Mouse (Mus musculus) neural tube, embryonic 11.5 days (tissue): ENCODE data around the gene Gse1. TPM values are rescaled to one million over a fixed set of nuclear protein-coding genes. Genes with fewer than 3 reads are reported as not detected.

Source experiments
- ATAC-seq: fragments of 200-750 bp; cut with Nextera tagmentation; 2 replicates; pipeline ENCODE4 v1.8.0; 2017; ENCODE audit warnings: moderate number of reproducible peaks, mild to moderate bottlenecking, moderate TSS enrichment, moderate library complexity; ENCODE audit not compliant: insufficient read depth, low FRiP score, low TSS enrichment
- DNase-seq: peaks from one replicate; pipeline ENCODE4 v3.0.0-alpha.2; 2015; ENCODE audit warnings: low spot score
- H3K27ac ChIP-seq: fragments of 300-500 bp; sonication (generic); 2 replicates; pipeline ENCODE4 v1.5.1; 2014; ENCODE audit warnings: low read depth, mild to moderate bottlenecking, low read length
- H3K27me3 ChIP-seq: fragments of 300-500 bp; sonication (generic); 2 replicates; pipeline ENCODE4 v1.6.1; 2014; ENCODE audit warnings: mild to moderate bottlenecking, low read length, mixed read lengths; ENCODE audit not compliant: control insufficient read depth, insufficient read depth
- H3K36me3 ChIP-seq: fragments of 300-500 bp; sonication (generic); 2 replicates; pipeline ENCODE4 v1.6.1; 2014; ENCODE audit warnings: mild to moderate bottlenecking, low read length, moderate library complexity, mixed read lengths; ENCODE audit not compliant: control insufficient read depth, insufficient read depth
- H3K4me1 ChIP-seq: fragments of 300-500 bp; sonication (generic); 2 replicates; pipeline ENCODE4 v1.6.1; 2014; ENCODE audit warnings: low read length, mixed read lengths; ENCODE audit not compliant: control insufficient read depth, insufficient read depth
- H3K4me2 ChIP-seq: fragments of 300-500 bp; sonication (generic); 2 replicates; pipeline ENCODE4 v1.6.1; 2014; ENCODE audit warnings: low read depth, mild to moderate bottlenecking, moderate library complexity
- H3K4me3 ChIP-seq: fragments of 300-500 bp; sonication (generic); 2 replicates; pipeline ENCODE4 v1.5.1; 2014; ENCODE audit warnings: low read depth, low read length
- H3K9ac ChIP-seq: fragments of 300-500 bp; sonication (generic); 2 replicates; pipeline ENCODE4 v1.6.1; 2014; ENCODE audit warnings: mild to moderate bottlenecking, low read length
- H3K9me3 ChIP-seq: fragments of 300-500 bp; sonication (generic); 2 replicates; pipeline ENCODE4 v1.6.1; 2016; ENCODE audit warnings: low read length; ENCODE audit not compliant: control insufficient read depth
- WGBS: fragments of 180-500 bp; shearing (Covaris S2); extraction: QIAGEN DNeasy Blood & Tissue Kit; methylation state at CpG from one replicate; pipeline ENCODE4 v1.1.7; 2014; 5-methylcytosine and 5-hydroxymethylcytosine counted together
- polyA plus RNA-seq: library from polyadenylated mRNA; unstranded; fragments of >200 nt; fragmentation: Nextera tagmentation; extraction: Ambion mirVana; gene quantifications from 2 replicates; pipeline ENCODE4 v1.2.1, GENCODE M21; 2014

The Gse1 gene
- polyA plus RNA-seq, 1 experiment from 2014 or later, result 33.5 TPM

- H3K9me3 ChIP-seq, result no peaks in the 10 kb centered on the region
- no peaks in the 10 kb centered on the region for H3K27me3 ChIP-seq
These were observed 108.8 kb downstream of the Gse1 start for GRCm38 (mm10) chr8:120336909-120337555.

GRCm38 (mm10) chr8:120337627-120338026 lies 109.4 kb downstream of the Gse1 start:
- Histone ChIP-seq H3K36me3 (no peaks in the 10 kb centered on the region; the same call in 1 of the 2 replicates), H3K4me3 (no peak overlapping the region), H3K4me1 (peaks cover 38% of the 10 kb centered on the region), H3K27me3 (no peaks in the 10 kb centered on the region), H3K27ac (0 out of 2 replicates have a peak overlapping the region, but pooled peaks have one; percentile 20), H3K4me2 (no peak overlapping the region), H3K9ac (no peak overlapping the region), H3K9me3 (no peaks in the 10 kb centered on the region)
- WGBS, result 36% methylated on average over 5 of the region's 5 CpGs
- no peak for ATAC-seq
- no peak for DNase-seq

More at GRCm38 (mm10) chr8:120336909-120337555, 108.8 kb downstream of the Gse1 start:
- DNase-seq (no peak), ATAC-seq (no peak)
- Histone ChIP-seq H3K9ac (no peak overlapping the region; the same call in 1 of the 2 replicates), H3K36me3 (no peaks in the 10 kb centered on the region; the same call in 1 of the 2 replicates), H3K4me3 (no peak overlapping the region), H3K4me2 (no peak overlapping the region), H3K27ac (peak overlapping the region; percentile 94), H3K4me1 (peaks cover 38% of the 10 kb centered on the region)
- WGBS, result 59% methylated on average over 5 of the region's 5 CpGs

GRCm38 (mm10) chr8:120338678-120339077 lies 110.4 kb downstream of the Gse1 start:
- Histone ChIP-seq H3K9me3 (no peaks in the 10 kb centered on the region), H3K4me1 (peaks cover 38% of the 10 kb centered on the region), H3K9ac (no peak overlapping the region), H3K36me3 (no peaks in the 10 kb centered on the region; the same call in 1 of the 2 replicates), H3K4me2 (no peak overlapping the region), H3K27me3 (no peaks in the 10 kb centered on the region), H3K4me3 (no peak overlapping the region), H3K27ac (no peak overlapping the region)
- WGBS, result 95% methylated on average over 7 of the region's 7 CpGs
- ATAC-seq (no peak), DNase-seq (no peak)

GRCm38 (mm10) chr8:120339743-120340142 lies 111.5 kb downstream of the Gse1 start:
- no peak for DNase-seq
- Histone ChIP-seq H3K36me3 (no peaks in the 10 kb centered on the region; the same call in 1 of the 2 replicates), H3K27ac (0 out of 2 replicates have a peak overlapping the region, but pooled peaks have one; percentile 27), H3K4me2 (no peak overlapping the region), H3K4me1 (peaks cover 43% of the 10 kb centered on the region), H3K9me3 (no peaks in the 10 kb centered on the region), H3K27me3 (no peaks in the 10 kb centered on the region), H3K9ac (no peak overlapping the region), H3K4me3 (no peak overlapping the region)
- 67% methylated on average over 7 of the region's 8 CpGs for WGBS
- ATAC-seq, result no peak

GRCm38 (mm10) chr8:120341124-120341523 lies 112.9 kb downstream of the Gse1 start:
- no peaks in the 10 kb centered on the region; the same call in 1 of the 2 replicates for H3K36me3 ChIP-seq
- no peak overlapping the region for H3K27ac ChIP-seq
- ATAC-seq, result no peak
- no peak overlapping the region for H3K4me3 ChIP-seq
- no peaks in the 10 kb centered on the region for H3K9me3 ChIP-seq
- WGBS, result 60% methylated on average over 10 of the region's 10 CpGs
- no peaks in the 10 kb centered on the region for H3K27me3 ChIP-seq
- H3K9ac ChIP-seq, result no peak overlapping the region
- no peak overlapping the region for H3K4me2 ChIP-seq
- H3K4me1 ChIP-seq, result peaks cover 32% of the 10 kb centered on the region
- DNase-seq, result no peak

- no peaks in the 10 kb centered on the region; the same call in 1 of the 2 replicates for H3K36me3 ChIP-seq
- ATAC-seq, result no peak
- H3K27ac ChIP-seq, result no peak overlapping the region
- no peak overlapping the region for H3K4me2 ChIP-seq
- 74% methylated on average over 7 of the region's 7 CpGs for WGBS
- H3K27me3 ChIP-seq, result no peaks in the 10 kb centered on the region
- H3K9ac ChIP-seq, result no peak overlapping the region
- no peak overlapping the region for H3K4me3 ChIP-seq
- no peaks in the 10 kb centered on the region for H3K9me3 ChIP-seq
- peaks cover 31% of the 10 kb centered on the region for H3K4me1 ChIP-seq
- DNase-seq, result no peak
These were observed 114.7 kb downstream of the Gse1 start for GRCm38 (mm10) chr8:120342847-120343548.

- 66% methylated on average over 12 of the region's 12 CpGs for WGBS
- no peak for ATAC-seq
- Histone ChIP-seq H3K27me3 (no peaks in the 10 kb centered on the region), H3K4me1 (peaks cover 34% of the 10 kb centered on the region), H3K4me2 (no peak overlapping the region), H3K4me3 (no peak overlapping the region), H3K36me3 (no peaks in the 10 kb centered on the region), H3K9ac (no peak overlapping the region), H3K9me3 (no peaks in the 10 kb centered on the region), H3K27ac (no peak overlapping the region)
- no peak for DNase-seq
These were observed 115.3 kb downstream of the Gse1 start for GRCm38 (mm10) chr8:120343582-120343981.

GRCm38 (mm10) chr8:120344166-120344565 lies 115.9 kb downstream of the Gse1 start:
- no peak for DNase-seq
- WGBS, result 27% methylated on average over 4 of the region's 4 CpGs
- no peak for ATAC-seq
- H3K36me3 ChIP-seq, result no peaks in the 10 kb centered on the region
- H3K4me1 ChIP-seq, result peaks cover 40% of the 10 kb centered on the region
- peak overlapping the region; percentile 69; the same call in 1 of the 2 replicates for H3K27ac ChIP-seq
- no peaks in the 10 kb centered on the region for H3K9me3 ChIP-seq
- H3K27me3 ChIP-seq, result no peaks in the 10 kb centered on the region
- H3K4me3 ChIP-seq, result no peak overlapping the region
- H3K4me2 ChIP-seq, result no peak overlapping the region
- H3K9ac ChIP-seq, result no peak overlapping the region
